Mouse (Mus musculus) heart, postnatal 4 days (tissue): ENCODE results near the gene Rptor. TPM values are rescaled to one million over a fixed set of nuclear protein-coding genes. Genes with fewer than 3 reads are reported as not detected.

ENCODE experiments used
- DNase-seq: peaks from one replicate; pipeline ENCODE4 v3.0.0; 2021
- total RNA-seq, 2 experiments: library from RNA; stranded (reverse); gene quantifications; 2 replicates each; pipeline ENCODE4 v1.2.3; 2021

Gene Rptor
- total RNA-seq, 2 experiments from 2014 or later: 44.2 to 45.6 TPM

DNA sequence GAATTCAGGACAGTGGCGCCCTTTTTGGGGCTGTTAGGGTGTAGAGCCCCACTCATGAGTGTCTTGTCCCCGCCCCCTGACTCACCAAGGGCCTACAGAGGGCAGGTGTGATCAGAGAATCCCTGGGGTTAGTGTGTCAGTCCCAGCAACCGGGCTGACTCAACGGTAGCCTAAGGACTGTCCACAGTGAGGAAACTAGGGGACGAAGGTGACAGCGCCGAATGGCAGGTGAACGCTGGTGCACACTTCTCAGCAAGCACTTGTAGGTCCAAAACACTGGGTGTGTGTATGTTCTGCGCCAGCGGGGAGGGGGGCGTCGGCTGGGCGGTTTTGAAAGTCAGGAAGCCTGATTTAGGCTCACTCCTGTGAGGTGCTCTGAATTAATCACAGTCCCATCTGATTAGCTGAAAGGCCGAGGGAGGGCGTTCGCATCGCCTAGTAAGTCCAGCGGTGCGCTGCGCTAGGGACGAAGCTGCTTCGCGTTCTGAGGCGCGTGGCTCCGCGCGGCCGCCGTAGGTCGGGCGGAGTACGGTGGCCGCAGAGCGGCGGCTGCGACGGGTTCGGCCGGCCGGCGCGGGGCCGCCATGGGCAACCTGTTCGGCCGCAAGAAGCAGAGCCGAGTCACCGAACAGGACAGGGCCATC lies 310.7 kb downstream of the Rptor start, which contains the start of gene Chmp6:
Gene Chmp6 (plus strand): TSS at position 151 of the 644 bp plus-strand sequence.
- DNase-seq: peak; percentile 94

DNA sequence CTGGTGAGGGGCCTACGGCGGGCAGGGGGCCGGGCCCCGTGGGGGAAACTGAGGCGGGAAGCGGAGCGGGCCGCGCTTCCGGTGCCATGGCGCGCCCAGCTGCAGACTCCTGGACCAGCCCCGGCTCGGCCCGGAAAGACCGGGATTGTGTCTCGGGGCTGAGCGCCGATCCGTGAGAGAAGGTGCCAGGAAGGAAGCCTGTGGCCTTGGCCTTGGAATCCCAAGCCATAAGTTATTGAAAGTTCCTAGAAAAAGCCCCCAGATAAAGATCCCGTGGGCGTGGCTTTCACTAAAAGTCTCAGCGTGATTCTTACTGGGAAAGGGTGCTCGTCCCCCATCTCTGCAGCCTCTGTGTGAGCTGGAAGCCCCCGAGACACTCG lies 311.2 kb downstream of the Rptor start:
- DNase-seq: no peak

GRCm38 (mm10) chr11:119914381-119914780 lies 311.7 kb downstream of the Rptor start:
- no peak for DNase-seq

DNA sequence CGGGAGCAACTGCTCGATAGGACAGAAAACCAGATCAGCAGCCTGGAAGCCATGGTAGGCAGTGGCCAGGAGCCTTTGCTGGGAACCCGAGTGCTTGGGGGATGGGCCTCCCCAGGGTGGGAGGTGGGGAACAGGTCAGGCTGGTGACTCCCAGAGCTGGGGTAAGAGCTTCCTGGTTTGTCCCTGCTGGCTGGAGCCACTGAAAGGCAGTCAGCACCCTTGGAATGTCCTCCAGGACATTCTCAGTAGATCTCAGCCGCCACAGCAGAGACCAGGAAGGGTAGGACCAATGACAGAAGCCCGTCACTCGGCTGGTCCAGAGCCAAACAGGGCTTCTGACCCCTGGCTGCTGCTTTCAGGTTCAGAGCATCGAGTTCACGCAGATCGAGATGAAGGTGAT lies 313.0 kb downstream of the Rptor start:
- no peak for DNase-seq

DNA sequence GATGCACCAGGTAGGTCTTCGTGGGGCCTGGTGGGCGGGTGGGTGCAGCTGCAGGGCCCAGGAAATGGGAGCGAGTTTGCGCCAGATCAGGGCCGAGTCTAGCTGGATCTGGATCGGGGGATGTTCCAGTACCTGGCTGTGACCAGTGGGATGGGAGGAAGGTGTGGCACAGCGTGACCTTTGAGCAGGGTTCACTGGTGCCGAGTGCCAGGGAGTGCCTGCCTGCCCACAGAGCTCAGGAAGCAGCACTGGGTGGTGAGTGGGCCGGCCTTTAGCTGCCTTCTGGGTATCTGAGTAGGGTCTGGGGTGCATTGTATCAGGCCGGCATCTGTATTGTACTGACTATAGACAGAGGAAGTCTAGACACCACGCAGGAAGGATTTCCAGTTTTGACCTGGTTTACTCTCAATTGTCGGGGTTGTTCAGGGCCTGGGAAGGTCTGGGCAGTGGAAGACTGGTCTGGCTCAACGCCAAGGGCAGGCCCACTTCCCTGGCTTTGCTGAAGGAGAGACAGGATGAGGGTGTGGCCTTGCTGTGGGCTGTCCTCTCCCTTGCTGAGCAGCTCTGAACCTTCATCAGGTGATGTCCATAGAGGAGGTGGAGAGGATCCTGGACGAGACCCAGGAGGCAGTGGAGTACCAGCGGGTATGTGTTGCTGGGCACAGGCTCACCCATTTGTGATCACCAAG lies 313.5 kb downstream of the Rptor start:
- peak; percentile 77 for DNase-seq

- no peak for DNase-seq
Measured at GRCm38 (mm10) chr11:119916834-119917469, 314.2 kb downstream of the Rptor start.

DNA sequence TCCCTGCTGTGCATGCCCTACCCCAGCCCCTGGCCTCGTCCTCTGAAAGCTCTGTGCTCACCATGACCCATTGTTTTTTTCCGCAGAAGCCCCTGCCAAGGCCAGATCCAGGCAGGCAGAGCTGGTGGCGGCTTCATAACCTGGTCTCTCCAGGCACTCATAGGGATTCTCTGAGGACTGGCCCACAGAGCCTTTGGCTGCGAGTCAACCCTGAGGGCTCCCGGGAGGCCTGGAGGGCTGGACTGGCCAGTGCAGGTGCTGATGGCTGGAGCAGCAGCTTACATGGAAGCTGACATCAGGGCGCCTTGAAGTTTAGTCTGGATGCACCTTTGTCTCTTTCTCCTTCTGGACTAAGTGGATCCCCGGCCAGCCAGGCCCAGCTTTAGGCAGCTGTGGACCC lies 315.8 kb downstream of the Rptor start:
- DNase-seq: no peak

- no peak for DNase-seq
Measured at GRCm38 (mm10) chr11:119919432-119919831, 316.7 kb downstream of the Rptor start.

GRCm38 (mm10) chr11:119919897-119920296 lies 317.2 kb downstream of the Rptor start:
- peak; percentile 87 for DNase-seq

GRCm38 (mm10) chr11:119920668-119921067 lies 318.0 kb downstream of the Rptor start:
- DNase-seq: no peak

GRCm38 (mm10) chr11:119925176-119925575 lies 322.5 kb downstream of the Rptor start:
- no peak for DNase-seq

DNA sequence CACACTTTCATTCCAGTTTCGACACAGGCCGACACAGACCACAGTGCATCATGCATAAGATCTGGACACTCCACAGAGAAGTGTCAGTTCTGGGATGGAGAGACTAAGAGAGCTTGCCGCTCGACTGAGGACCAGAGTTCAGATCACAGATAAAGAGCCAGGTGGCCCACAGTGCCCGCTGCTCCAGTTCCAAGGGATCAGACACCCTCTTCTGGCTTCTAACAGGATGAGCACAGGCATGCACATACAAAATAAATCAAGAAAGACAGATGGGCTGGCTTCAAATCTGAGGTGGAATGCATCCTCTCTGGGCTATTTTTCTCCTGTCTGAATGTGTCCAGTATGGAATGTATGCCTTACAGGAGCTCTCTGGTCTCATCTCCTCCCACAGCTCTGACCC lies 324.1 kb downstream of the Rptor start:
- no peak for DNase-seq

- DNase-seq: peak; percentile 60
Measured at GRCm38 (mm10) chr11:119928023-119928681, 325.4 kb downstream of the Rptor start.

DNA sequence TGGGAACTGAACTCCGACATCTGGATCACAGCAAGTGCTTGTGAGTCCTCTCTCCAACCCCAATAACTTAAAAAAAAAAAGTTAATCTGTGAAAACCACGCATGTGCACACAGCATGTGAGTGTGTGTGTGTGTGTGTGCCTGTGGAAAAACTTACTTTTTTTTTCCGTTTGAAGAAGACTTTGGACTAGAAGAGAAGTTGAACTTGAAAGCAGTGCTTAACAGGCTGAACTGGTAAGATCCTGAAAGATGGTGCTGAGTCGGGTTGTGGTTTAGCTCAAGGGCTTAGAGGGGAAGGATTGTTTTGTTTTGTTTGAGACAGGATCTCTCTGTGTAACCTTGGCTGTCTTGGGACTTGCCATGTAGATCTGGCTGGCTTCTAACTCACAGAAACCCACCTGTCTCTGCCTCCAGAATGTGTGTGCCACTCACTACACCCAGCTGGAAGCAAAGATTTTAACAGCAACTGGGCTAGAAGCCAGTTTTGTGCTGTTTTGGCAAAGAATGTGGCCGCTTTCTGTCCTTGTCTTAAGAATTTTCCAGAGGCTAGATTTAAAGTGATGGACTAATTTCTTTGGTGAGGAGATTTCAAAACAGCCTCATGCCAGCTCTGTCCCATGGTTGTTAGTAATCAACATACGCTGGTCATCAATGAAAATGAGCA lies 327.0 kb downstream of the Rptor start:
- DNase-seq: no peak

DNA sequence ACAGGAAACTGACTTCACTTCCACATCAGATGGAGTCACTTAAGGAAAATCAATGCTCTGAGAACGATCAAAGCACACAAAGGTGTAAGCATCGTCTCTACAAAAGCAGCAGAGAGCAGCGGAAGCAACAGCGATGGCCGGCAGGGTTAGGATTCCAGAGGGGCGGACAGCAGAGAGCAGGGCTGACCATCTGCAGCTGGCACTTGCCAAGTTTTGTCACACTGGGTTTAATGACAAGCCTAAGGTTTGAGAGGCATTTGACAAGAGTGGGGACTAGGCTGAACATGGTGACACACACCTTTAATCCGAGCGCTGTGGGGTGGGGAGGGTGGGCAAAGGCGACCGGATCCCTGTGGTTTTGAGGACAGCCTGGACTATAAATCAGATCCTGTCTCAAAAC lies 329.1 kb downstream of the Rptor start:
- DNase-seq: no peak

DNA sequence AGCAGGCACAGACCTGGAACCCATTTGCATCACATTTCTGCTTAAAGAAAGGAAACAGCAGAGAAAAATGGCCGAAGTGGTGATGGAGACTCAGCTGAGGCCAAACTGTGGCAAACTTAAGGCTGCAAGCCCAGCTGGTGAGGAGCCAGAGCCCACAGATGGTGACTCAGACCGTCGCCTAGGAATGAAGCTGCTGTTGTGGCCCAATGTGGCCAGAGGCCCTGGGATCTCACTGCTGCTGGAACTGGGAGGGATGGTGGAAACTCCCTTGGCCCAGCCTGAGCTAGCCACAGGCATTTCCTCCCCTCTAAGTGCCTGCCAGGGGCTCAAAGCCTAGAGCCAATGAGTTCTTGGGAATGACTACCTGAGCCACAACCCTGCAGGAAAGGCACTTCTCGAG lies 330.4 kb downstream of the Rptor start:
- no peak for DNase-seq

DNA sequence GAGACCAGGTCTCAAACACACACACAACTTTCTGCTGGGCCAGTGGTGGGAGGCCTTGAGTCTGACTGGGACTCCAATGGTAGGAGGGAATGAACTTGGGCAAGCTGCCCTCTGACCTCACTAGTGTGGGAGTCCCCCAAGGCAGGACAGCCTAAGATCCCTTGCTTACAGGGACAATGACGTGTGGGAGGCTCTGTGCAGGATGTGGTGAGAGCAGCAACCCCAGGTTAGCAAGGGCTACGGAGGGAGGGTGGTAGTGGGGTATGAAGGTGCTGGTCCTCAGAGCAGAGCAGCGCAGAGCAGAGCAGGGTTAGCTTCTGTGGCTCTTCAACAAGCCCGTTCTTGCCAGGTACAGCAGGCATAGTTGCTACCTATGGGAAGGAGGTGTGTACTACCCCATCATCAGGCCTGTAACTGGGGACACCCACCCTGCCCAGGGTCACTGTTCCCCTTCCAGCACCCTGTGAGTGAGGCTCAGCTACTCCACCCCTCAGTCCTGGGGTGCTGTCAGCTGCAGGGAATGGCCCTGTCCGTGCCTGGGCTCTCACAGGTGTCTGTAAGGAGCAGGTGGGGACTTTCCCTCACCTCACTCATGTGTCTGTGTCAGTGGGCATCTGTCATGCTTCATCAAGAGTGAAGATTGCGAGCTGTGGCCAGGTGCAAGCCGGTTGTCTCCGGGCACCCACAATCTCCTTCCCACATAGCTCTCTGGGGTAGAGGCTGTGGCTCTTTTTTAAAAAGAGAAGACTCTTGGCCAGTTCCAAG lies 331.3 kb downstream of the Rptor start:
- no peak for DNase-seq

- DNase-seq: no peak
Measured at GRCm38 (mm10) chr11:119934773-119935172, 332.1 kb downstream of the Rptor start.

DNA sequence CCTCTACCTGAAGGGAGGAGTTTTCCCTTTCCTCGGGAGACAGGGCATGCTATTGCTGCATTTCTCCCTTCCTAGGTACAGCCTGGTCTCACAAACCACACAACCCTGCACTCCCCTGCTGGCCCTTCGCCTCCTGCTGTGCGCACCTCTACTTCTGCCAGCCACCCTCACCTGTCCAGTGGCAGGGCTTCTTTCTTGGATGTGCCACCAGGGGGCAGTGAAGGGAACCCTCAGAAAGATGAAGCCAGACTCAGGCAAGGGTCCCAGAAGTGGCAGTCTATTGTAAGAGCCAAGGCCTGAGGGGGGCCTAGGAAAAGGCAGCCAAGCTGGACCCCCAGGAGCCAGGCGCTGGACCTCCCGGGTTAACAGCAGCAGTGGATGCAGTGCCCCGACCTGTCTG lies 332.8 kb downstream of the Rptor start:
- peak; percentile 77 for DNase-seq

DNA sequence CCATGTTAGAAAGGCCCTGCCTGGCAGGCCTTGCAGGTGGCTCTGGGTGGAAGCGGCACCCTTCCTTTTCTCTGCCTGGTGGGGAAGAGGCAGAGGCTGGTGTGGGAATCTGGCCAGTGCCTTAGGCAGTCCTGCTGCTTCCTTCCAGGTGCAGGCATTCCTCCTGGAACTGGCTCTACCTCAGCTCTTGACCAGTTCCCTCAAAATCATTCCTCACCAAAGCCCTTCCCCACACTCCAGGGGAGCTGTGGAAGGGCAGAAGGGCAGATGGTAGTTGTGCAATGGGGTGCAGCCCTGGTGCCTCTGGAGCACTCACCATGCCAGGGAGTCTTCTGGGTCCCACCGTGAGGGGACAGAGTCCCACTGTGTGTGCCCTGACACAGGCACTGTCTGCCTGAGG lies 333.8 kb downstream of the Rptor start:
- DNase-seq: no peak

- no peak for DNase-seq
Measured at GRCm38 (mm10) chr11:119937216-119937615, 334.5 kb downstream of the Rptor start.
